Mouse (Mus musculus): ENCODE results near the gene Ttyh3. TPM values are rescaled to one million over a fixed set of nuclear protein-coding genes. Genes with fewer than 3 reads are reported as not detected.

Gene Ttyh3
- polyA plus RNA-seq, 1 experiment from 2014 or later = 17.0 TPM

DNA sequence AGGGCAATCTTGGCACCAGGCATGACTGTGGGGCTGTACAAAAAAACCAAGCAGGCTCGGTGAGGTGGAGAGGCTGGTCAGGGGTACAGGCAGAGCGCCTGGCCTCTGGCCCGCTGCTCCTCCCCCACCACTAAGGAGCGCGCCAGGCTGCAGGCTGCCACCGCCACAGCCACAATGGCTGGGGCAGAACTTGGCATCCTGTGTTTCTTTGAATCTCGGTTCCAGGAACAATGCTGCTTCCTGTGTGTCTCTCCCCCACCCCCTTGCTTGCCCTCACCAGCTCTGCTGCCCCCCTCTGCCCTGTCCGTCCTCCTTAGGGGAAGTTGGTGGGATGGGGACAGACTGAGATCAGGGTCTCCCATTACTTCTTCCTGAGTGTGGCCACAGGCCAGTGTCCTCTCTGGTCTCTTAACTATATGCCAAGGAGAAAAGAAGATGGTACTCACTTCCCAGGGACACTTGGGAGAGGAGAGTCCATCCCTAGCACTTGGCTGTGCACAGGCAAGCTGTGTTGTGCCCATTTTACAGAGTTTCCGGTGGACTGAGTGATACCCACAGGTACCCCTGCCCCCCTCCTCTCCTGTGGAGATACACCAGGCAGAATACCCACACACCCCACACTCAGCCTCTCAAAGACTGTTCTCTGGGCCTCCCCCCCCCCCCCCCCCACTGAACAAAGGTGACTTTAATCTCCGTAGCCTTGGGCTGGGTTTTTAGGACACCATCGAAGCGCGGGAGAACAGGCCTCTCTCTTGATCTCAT, 39.1 kb downstream of the Ttyh3 start:
- Histone ChIP-seq H3K9ac (ENCODE audit: low read depth, low read length) (peak overlapping the region; percentile 77), H3K4me2 (ENCODE audit: low read depth, low read length) (peak overlapping the region; percentile 82), H3K27me3 (replicated peaks; ENCODE audit: control insufficient read depth, insufficient read depth, low read length) (peaks cover 2% of the 10 kb centered on the region; the same call in 1 of the 2 replicates), H3K4me3 (ENCODE audit: low read length) (peak overlapping the region; percentile 66), H3K9me3 (ENCODE audit: control insufficient read depth, low read length) (no peaks in the 10 kb centered on the region; the same call in 1 of the 2 replicates), H3K4me1 (ENCODE audit: control insufficient read depth, insufficient read depth, low read length) (peaks cover 56% of the 10 kb centered on the region), H3K36me3 (ENCODE audit: control insufficient read depth, insufficient read depth, low read length) (peaks cover 6% of the 10 kb centered on the region; the same call in 1 of the 2 replicates), H3K27ac (ENCODE audit: low read length) (peak overlapping the region; percentile 95)
- 34% methylated on average over 13 of the region's 13 CpGs for WGBS
- no peak for ATAC-seq

DNA sequence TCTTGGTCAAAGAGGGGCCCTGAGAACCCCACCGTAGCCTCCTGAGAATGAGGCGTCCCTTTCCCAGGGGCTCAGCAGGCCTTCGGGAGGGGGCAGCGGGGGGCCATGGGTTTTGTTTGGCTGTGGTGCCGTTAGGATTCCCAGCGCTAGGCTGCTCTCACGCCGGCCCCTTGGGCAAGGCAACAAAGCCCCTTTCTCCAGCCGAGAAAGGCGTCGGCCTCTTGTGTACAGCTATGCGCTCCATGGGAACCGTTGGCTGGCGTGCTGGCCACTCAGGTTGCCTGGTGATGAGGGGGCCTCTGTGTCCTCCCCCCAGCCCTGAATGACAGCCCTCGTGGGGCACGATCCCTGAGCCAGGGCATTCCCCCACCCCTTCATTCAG, 40.2 kb downstream of the Ttyh3 start:
- Histone ChIP-seq H3K4me1 (ENCODE audit: control insufficient read depth, insufficient read depth, low read length) (peaks cover 56% of the 10 kb centered on the region), H3K4me3 (ENCODE audit: low read length) (peak overlapping the region; percentile 66)
- ATAC-seq = no peak

DNA sequence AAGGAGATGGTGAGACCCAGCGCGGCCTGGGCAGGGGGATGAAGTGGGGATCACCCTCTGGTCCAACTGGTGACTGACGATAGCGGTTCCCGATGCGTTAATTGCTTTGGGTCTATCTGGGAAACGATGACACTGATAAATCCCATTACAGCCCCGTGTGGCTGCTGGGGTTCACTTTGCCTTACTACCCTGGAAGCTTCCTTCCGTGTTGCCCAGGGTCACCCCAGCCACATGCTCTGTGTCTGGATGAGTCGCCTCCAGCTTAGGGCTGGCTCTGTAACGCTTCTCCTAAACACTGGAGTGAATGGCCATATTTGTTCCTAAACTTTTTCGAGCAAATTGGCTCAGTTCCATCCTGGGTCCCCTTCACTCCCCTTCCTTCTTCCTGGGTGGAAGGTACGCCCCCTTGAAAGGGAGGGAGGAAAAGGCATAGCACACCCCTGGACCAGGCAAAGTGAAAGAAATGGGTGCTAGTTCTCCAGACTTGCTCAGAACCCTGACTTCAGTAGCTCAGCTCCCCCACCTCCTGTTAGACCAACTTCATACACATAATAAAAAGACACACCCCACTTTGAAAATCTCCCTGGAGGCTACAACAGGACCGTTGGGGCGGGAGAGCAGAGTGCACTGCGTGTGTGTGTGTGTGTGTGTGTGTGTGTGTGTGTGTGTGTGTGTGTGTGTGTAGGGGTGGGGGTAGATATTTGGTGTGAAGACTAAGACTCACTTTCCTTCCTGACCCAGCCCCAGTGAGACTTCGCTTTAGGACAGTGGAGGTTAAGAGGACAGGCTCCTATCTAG, 40.8 kb downstream of the Ttyh3 start:
- Histone ChIP-seq H3K4me1 (ENCODE audit: control insufficient read depth, insufficient read depth, low read length) (peaks cover 56% of the 10 kb centered on the region), H3K36me3 (ENCODE audit: control insufficient read depth, insufficient read depth, low read length) (peaks cover 2% of the 10 kb centered on the region; the same call in 1 of the 2 replicates), H3K27ac (ENCODE audit: low read length) (peak overlapping the region; percentile 95), H3K9ac (ENCODE audit: low read depth, low read length) (peak overlapping the region; percentile 77), H3K27me3 (replicated peaks; ENCODE audit: control insufficient read depth, insufficient read depth, low read length) (peaks cover 4% of the 10 kb centered on the region; the same call in 1 of the 2 replicates), H3K4me3 (ENCODE audit: low read length) (peak overlapping the region; percentile 66), H3K9me3 (ENCODE audit: control insufficient read depth, low read length) (no peaks in the 10 kb centered on the region; the same call in 1 of the 2 replicates), H3K4me2 (ENCODE audit: low read depth, low read length) (peak overlapping the region; percentile 82)
- ATAC-seq = no peak
- 4% methylated on average over 16 of the region's 17 CpGs for WGBS

More for the DNA sequence above, 40.2 kb downstream of the Ttyh3 start:
- Histone ChIP-seq H3K9me3 (ENCODE audit: control insufficient read depth, low read length) (no peaks in the 10 kb centered on the region; the same call in 1 of the 2 replicates), H3K27ac (ENCODE audit: low read length) (peak overlapping the region; percentile 95), H3K36me3 (ENCODE audit: control insufficient read depth, insufficient read depth, low read length) (peaks cover 4% of the 10 kb centered on the region; the same call in 1 of the 2 replicates), H3K4me2 (ENCODE audit: low read depth, low read length) (peak overlapping the region; percentile 82), H3K27me3 (replicated peaks; ENCODE audit: control insufficient read depth, insufficient read depth, low read length) (peaks cover 4% of the 10 kb centered on the region; the same call in 1 of the 2 replicates), H3K9ac (ENCODE audit: low read depth, low read length) (peak overlapping the region; percentile 77)
- WGBS = 8% methylated on average over 16 of the region's 16 CpGs

DNA sequence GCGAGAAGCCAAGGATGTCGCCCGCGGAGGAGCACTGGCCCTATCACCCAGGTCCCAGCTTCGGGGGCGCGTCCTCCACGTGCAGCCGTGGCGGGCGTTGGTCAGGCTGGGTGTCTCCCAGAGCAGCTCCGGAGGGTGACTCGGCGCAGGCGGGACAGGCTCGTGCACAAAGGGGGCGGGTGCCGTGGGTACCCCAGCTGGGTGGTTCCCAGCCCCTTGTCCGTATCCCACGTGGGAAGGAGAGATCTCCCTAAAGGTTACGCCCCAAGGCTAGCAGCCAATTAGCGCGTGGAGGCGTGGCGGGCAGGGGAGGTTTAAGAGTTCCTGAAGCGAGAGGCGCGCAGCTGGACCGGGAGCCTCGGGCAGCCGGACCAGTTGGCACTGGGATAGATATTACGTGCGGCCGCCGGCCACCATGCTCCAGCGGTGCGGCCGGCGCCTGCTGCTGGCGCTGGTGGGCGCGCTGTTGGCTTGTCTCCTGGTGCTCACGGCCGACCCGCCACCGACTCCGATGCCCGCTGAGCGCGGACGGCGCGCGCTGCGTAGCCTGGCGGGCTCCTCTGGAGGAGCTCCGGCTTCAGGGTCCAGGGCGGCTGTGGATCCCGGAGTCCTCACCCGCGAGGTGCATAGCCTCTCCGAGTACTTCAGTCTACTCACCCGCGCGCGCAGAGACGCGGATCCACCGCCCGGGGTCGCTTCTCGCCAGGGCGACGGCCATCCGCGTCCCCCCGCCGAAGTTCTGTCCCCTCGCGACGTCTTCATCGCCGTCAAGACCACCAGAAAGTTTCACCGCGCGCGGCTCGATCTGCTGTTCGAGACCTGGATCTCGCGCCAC, 41.6 kb downstream of the Ttyh3 start, which contains the start of gene Lfng:
Gene Lfng, plus strand, starts transcription at position 320 of the 835 bp plus-strand sequence.
- Histone ChIP-seq H3K4me2 (ENCODE audit: low read depth, low read length) (peak within 1 kb of the TSS; percentile 82), H3K9ac (ENCODE audit: low read depth, low read length) (peak within 1 kb of the TSS; percentile 77), H3K4me3 (ENCODE audit: low read length) (peak within 1 kb of the TSS; percentile 66), H3K36me3 (ENCODE audit: control insufficient read depth, insufficient read depth, low read length) (no peaks in the 10 kb centered on the region), H3K9me3 (ENCODE audit: control insufficient read depth, low read length) (no peaks in the 10 kb centered on the region; the same call in 1 of the 2 replicates), H3K27ac (ENCODE audit: low read length) (peak within 1 kb of the TSS; percentile 76), H3K27me3 (replicated peaks; ENCODE audit: control insufficient read depth, insufficient read depth, low read length) (peaks cover 4% of the 10 kb centered on the region; the same call in 1 of the 2 replicates), H3K4me1 (ENCODE audit: control insufficient read depth, insufficient read depth, low read length) (peaks cover 58% of the 10 kb centered on the region)
- WGBS = under 1% methylated on average over 90 of the region's 91 CpGs
- ATAC-seq = peak; percentile 60

DNA sequence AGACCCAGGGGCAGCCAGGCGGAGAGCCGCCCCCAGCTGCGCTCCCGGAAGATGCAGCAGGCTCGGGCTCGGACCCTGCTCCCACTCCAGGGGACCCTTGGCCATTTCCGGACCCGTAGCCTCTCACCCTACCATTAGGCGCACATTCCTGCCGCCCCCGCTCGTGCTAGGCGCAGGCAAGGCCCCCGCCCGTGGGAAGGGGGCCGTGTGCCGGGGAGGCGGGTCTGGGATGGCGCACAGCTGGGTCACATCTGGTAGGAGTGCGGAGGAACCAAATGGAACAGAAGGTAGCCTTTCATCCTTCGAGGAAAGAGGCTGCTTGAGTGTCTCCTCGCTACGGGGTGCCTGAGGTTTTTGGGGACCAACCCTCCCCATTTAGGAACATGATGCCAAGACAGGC, 42.4 kb downstream of the Ttyh3 start:
- Histone ChIP-seq H3K36me3 (ENCODE audit: control insufficient read depth, insufficient read depth, low read length) (no peaks in the 10 kb centered on the region), H3K9ac (ENCODE audit: low read depth, low read length) (peak overlapping the region; percentile 42), H3K4me1 (ENCODE audit: control insufficient read depth, insufficient read depth, low read length) (peaks cover 50% of the 10 kb centered on the region), H3K4me2 (ENCODE audit: low read depth, low read length) (peak overlapping the region; percentile 82), H3K27me3 (replicated peaks; ENCODE audit: control insufficient read depth, insufficient read depth, low read length) (peaks cover 4% of the 10 kb centered on the region; the same call in 1 of the 2 replicates), H3K9me3 (ENCODE audit: control insufficient read depth, low read length) (no peaks in the 10 kb centered on the region; the same call in 1 of the 2 replicates), H3K27ac (ENCODE audit: low read length) (peak overlapping the region; percentile 20; the same call in 1 of the 2 replicates), H3K4me3 (ENCODE audit: low read length) (peak overlapping the region; percentile 66; the same call in 1 of the 2 replicates)
- WGBS = 3% methylated on average over 23 of the region's 23 CpGs
- no peak for ATAC-seq

DNA sequence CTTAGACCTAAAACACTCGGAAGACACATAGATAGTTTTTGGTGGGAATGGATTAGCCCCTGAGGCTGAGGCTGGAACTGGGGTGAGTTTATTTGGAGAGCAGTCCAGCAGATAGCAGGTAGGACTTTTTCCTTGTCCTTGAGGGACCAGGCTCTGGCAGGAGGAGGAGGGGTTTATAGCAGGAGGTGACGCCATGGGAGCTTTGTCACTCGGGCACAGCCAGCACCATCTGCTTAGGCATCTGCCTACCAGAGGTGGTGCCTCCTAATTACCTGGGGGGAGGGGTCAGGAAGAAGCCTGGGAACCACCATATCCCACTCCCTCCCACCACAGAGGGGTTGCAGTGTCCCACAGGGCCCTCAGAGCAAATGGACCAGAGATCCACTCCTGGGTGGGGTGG, 43.6 kb downstream of the Ttyh3 start:
- Histone ChIP-seq H3K4me2 (ENCODE audit: low read depth, low read length) (no peak overlapping the region), H3K27ac (ENCODE audit: low read length) (no peak overlapping the region), H3K4me1 (ENCODE audit: control insufficient read depth, insufficient read depth, low read length) (peaks cover 38% of the 10 kb centered on the region)

DNA sequence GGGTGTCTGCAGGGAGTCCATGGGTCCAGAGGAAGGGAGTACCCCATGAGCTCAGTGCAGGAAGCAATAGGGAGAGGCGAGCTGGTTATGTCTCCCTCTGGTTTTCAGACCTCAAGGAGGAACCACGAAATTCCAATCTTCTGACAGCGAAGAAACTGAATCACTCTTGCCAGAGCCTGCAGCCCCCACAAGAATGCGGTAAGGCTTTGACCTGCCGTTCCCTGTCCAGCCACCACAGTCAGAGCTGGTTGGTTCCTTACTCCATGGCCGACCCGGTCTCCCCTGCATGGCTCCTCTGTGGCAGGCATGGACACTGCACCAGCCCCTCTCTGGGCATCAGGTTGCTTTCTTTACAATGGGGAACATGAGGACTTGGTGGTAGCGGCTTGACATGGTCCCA, 44.4 kb downstream of the Ttyh3 start:
- H3K4me3 ChIP-seq (ENCODE audit: low read length) = no peak overlapping the region
- H3K27me3 ChIP-seq (replicated peaks; ENCODE audit: control insufficient read depth, insufficient read depth, low read length) = peaks cover 4% of the 10 kb centered on the region; the same call in 1 of the 2 replicates
- H3K27ac ChIP-seq (ENCODE audit: low read length) = no peak overlapping the region
- H3K9ac ChIP-seq (ENCODE audit: low read depth, low read length) = no peak overlapping the region
- peaks cover 31% of the 10 kb centered on the region for H3K4me1 ChIP-seq (ENCODE audit: control insufficient read depth, insufficient read depth, low read length)
- no peak for ATAC-seq
- WGBS = 71% methylated on average over 8 of the region's 8 CpGs
- H3K9me3 ChIP-seq (ENCODE audit: control insufficient read depth, low read length) = no peaks in the 10 kb centered on the region; the same call in 1 of the 2 replicates
- no peaks in the 10 kb centered on the region for H3K36me3 ChIP-seq (ENCODE audit: control insufficient read depth, insufficient read depth, low read length)
- no peak overlapping the region for H3K4me2 ChIP-seq (ENCODE audit: low read depth, low read length)

More for the DNA sequence above, 43.6 kb downstream of the Ttyh3 start:
- no peak overlapping the region for H3K9ac ChIP-seq (ENCODE audit: low read depth, low read length)
- H3K36me3 ChIP-seq (ENCODE audit: control insufficient read depth, insufficient read depth, low read length) = no peaks in the 10 kb centered on the region
- no peak for ATAC-seq
- 19% methylated on average over 3 of the region's 3 CpGs for WGBS
- H3K4me3 ChIP-seq (ENCODE audit: low read length) = no peak overlapping the region
- H3K9me3 ChIP-seq (ENCODE audit: control insufficient read depth, low read length) = no peaks in the 10 kb centered on the region; the same call in 1 of the 2 replicates
- peaks cover 4% of the 10 kb centered on the region; the same call in 1 of the 2 replicates for H3K27me3 ChIP-seq (replicated peaks; ENCODE audit: control insufficient read depth, insufficient read depth, low read length)

DNA sequence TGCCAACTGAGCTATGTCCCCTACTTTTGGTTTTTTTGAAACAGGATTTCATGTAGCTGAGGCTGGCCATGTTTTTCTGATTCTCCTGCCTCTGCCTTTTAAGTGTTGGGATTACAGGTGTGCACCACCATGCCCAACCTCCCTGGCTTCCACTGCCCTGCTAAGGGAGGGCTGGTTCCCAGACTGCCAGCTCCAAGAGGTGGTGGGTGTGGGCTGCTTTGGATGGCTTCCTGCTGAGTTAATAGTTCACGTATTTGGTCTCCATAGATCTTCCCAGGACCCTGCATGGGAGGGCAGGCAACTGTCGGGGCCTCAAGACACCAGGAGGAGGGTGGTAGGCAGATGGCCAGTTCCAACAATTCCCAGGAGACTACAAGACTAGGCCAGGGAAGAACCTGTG, 46.3 kb downstream of the Ttyh3 start:
- no peak for ATAC-seq
- 34% methylated on average over 2 of the region's 2 CpGs for WGBS
- Histone ChIP-seq H3K27ac (ENCODE audit: low read length) (no peak overlapping the region), H3K9ac (ENCODE audit: low read depth, low read length) (no peak overlapping the region), H3K36me3 (ENCODE audit: control insufficient read depth, insufficient read depth, low read length) (no peaks in the 10 kb centered on the region), H3K9me3 (ENCODE audit: control insufficient read depth, low read length) (no peaks in the 10 kb centered on the region; the same call in 1 of the 2 replicates), H3K27me3 (replicated peaks; ENCODE audit: control insufficient read depth, insufficient read depth, low read length) (peaks cover 4% of the 10 kb centered on the region; the same call in 1 of the 2 replicates), H3K4me2 (ENCODE audit: low read depth, low read length) (no peak overlapping the region), H3K4me3 (ENCODE audit: low read length) (no peak overlapping the region), H3K4me1 (ENCODE audit: control insufficient read depth, insufficient read depth, low read length) (peaks cover 23% of the 10 kb centered on the region)
